Mouse (Mus musculus) bone marrow macrophage, adult 2 months (primary cell): ENCODE data around the gene Pgs1. TPM values are rescaled to one million over a fixed set of nuclear protein-coding genes. Genes with fewer than 3 reads are reported as not detected.

Experiments
- H3K27ac ChIP-seq: 2 replicates; pipeline ENCODE4 v1.5.1; 2012; ENCODE audit warnings: low read depth, low read length; ENCODE audit not compliant: insufficient read depth
- H3K4me1 ChIP-seq: 2 replicates; pipeline ENCODE4 v1.6.1; 2012; ENCODE audit warnings: low read length; ENCODE audit not compliant: control insufficient read depth, insufficient read depth
- H3K4me3 ChIP-seq: 2 replicates; pipeline ENCODE4 v1.5.1; 2012; ENCODE audit warnings: mild to moderate bottlenecking, low read length, moderate library complexity; ENCODE audit not compliant: insufficient read depth
- CTCF ChIP-seq: IDR thresholded peaks from 2 replicates; pipeline ENCODE4 v1.5.1; 2012; ENCODE audit warnings: low read depth, mild to moderate bottlenecking, low read length, moderate library complexity
- POLR2A ChIP-seq: IDR thresholded peaks from 2 replicates; pipeline ENCODE4 v1.6.1; 2012; ENCODE audit warnings: mild to moderate bottlenecking, low read depth, low read length, borderline replicate concordance
- polyA plus RNA-seq: library from polyadenylated mRNA; stranded (reverse); fragments of >200 nt; gene quantifications from 2 replicates; pipeline ENCODE4 v1.2.4, GENCODE M21; 2012; ENCODE audit not compliant: missing spikeins, insufficient read depth, insufficient read length

Gene Pgs1
- polyA plus RNA-seq, 1 experiment, result 35.4 TPM

- peaks cover 46% of the 10 kb centered on the region for H3K4me1 ChIP-seq
- TF ChIP-seq POLR2A (no peak), CTCF (no peak)
- H3K27ac ChIP-seq, result 0 out of 2 replicates have a peak overlapping the region, but pooled peaks have one; percentile 4
- no peak overlapping the region for H3K4me3 ChIP-seq
These were observed 13.3 kb downstream of the Pgs1 start for GRCm38 (mm10) chr11:117999260-117999934.

DNA sequence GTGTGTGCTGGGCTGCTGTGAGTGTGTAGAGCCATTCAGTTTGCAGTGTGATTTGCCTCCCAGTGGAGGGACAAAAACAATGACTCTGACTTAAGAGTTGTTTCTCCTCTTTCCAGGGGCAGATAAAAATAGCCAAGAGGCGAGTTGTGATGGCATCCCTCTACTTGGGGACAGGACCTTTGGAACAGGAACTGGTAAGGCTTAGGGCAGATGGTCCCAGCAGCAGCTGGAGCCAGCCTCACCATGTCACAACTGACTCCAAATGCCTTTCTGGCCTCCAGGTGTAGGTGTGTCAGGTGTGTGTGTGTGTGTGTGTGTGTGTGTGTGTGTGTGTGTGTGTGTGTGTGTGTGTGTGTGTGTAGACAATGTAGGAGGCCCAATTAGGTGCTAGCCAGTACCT, 14.0 kb downstream of the Pgs1 start:
- peaks cover 39% of the 10 kb centered on the region for H3K4me1 ChIP-seq

GRCm38 (mm10) chr11:118000565-118001215, 14.6 kb downstream of the Pgs1 start:
- Histone ChIP-seq H3K27ac (no peak overlapping the region), H3K4me1 (peaks cover 33% of the 10 kb centered on the region)

More for the DNA sequence above, 14.0 kb downstream of the Pgs1 start:
- Histone ChIP-seq H3K27ac (0 out of 2 replicates have a peak overlapping the region, but pooled peaks have one; percentile 4), H3K4me3 (no peak overlapping the region)
- TF ChIP-seq POLR2A (no peak), CTCF (no peak)

GRCm38 (mm10) chr11:118003176-118003575, 17.1 kb downstream of the Pgs1 start:
- Histone ChIP-seq H3K27ac (no peak overlapping the region), H3K4me1 (peaks cover 26% of the 10 kb centered on the region), H3K4me3 (no peak overlapping the region)
- TF ChIP-seq POLR2A (no peak), CTCF (no peak)

More at GRCm38 (mm10) chr11:118000565-118001215, 14.6 kb downstream of the Pgs1 start:
- TF ChIP-seq CTCF, result no peak
- no peak for TF ChIP-seq POLR2A
- H3K4me3 ChIP-seq, result no peak overlapping the region

DNA sequence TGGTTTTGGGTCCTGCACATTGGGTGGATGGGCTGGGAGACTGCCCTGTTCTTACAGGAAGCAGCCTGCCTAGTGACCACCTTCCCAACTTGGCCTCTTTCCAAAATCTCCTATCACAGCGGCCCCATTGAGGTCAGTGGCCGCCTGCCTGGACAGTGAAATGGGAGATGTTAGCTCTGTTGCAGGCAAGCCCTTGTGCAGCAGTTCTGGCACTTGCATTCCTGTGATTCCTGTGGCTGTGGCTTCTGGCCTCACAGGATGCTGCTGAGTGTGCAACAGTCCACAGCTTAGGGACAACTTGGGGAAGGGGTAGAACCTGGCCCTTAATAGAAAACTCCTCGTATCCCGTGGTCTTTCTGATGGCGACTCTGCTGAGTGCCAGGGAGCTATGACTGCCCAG, 17.6 kb downstream of the Pgs1 start:
- no peak for TF ChIP-seq POLR2A
- TF ChIP-seq CTCF, result no peak
- no peak overlapping the region for H3K4me3 ChIP-seq
- peaks cover 25% of the 10 kb centered on the region for H3K4me1 ChIP-seq
- no peak overlapping the region for H3K27ac ChIP-seq

DNA sequence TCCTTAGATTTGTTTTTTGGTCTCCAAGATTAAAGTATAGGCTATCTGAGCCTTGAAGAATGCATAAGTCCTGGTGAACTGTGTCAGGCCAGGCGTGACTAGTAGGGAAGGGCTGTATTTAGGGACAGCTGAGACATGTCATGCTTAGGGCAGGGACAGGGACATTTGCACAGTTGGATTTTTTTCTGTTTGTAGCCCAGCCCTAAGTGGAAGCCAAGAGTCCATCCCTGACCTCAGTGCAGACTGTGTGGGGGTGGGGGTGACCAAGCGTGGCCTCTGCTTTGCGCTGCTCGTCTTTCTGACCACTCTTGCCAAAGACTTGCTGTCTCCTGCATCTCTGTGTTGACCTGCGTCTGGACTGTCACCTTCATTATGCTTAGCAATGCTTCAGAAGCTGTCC, 18.1 kb downstream of the Pgs1 start:
- H3K27ac ChIP-seq, result no peak overlapping the region
- H3K4me1 ChIP-seq, result peaks cover 23% of the 10 kb centered on the region
- no peak overlapping the region for H3K4me3 ChIP-seq
- TF ChIP-seq POLR2A, result no peak
- TF ChIP-seq CTCF, result no peak

DNA sequence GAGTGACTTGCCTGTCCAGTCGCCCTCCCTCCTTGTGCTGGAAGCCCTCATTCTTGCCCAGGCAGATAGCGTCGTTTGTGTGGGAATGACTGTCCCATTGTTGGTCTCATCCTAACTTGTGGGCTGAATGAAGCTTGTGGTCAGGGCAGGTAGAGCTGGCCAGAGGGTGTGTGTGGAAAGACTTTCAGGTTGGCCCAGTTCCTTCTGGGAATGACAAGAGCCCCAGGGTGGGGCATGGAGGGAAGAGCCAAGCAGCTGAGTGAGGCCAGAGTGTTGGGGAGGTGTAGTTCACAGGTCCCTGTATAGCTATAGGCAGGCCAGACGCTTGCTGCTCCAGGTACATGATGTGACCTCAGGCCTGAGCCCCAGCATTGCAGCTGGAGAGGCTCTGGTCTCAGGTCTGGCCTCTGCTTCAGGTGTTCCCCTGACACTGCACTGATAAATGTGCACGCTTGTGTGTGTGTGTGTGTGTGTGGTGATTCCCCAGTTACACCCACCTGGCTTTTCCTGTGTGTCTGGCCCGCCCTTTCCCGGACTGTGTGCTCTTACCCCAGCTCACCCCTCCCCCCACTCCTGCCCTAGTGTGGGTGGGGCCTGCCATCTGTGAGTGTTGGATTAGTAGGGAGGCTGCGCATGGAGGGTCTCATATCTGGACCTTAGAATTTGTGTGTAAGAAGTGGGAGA, 21.5 kb downstream of the Pgs1 start:
- peaks cover 18% of the 10 kb centered on the region for H3K4me1 ChIP-seq
- TF ChIP-seq CTCF, result no peak

DNA sequence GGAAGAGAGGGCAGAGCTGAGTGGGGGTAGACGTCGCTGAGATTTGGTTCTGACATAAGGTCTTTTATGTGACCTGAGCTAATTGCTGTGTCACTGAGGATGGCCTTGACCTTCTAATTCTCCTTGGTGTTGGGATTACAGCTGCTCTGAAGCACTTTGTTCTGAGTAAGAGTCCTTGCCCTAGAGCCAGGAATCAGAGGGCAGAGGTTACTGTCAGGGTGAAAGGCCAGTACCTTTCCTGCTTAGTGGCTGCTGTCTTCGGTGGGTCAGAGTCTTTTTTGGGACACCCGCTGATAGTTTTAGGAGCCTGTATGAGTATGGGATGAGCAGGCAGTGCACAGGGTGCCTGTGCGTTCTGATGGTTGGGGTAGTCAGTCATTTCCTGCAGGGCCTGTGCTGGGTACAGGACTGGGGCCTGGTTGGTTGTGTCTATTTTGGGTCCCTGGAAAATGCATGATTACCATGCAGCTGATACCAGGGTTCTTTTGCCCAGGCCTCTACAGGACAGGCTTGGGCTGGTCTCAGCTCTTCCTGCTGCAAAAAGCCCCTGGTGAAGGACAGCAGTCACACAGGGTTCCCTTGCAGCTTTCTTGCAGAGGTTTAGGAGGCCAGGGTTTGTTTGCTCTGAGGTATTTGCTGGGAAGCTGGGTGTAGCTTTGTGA, 22.2 kb downstream of the Pgs1 start:
- TF ChIP-seq CTCF, result no peak
- TF ChIP-seq POLR2A, result no peak
- Histone ChIP-seq H3K4me1 (peaks cover 24% of the 10 kb centered on the region), H3K27ac (no peak overlapping the region), H3K4me3 (no peak overlapping the region)

More for the DNA sequence above, 21.5 kb downstream of the Pgs1 start:
- no peak overlapping the region for H3K4me3 ChIP-seq
- no peak overlapping the region for H3K27ac ChIP-seq

DNA sequence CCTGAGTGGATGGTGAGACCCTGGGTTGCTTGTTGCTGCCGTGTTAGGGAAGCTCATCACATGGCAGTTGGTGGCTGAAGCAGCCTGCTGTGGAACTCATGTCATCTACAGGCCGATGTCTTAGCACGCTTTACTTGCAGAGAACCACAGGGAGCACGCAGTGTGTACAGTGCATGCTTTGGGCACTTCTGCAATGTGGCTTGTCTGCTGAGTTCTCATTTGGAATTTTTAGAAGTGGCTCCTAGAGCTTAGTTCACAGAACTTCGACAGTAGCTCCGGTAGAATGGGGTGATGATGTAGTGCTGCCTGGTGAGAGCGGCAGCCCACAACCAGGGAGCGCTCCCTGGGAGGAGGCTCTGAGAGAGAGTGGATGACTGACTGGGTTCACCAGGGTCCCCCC, 22.8 kb downstream of the Pgs1 start:
- Histone ChIP-seq H3K27ac (no peak overlapping the region), H3K4me3 (no peak overlapping the region), H3K4me1 (peaks cover 24% of the 10 kb centered on the region)
- TF ChIP-seq CTCF, result no peak
- TF ChIP-seq POLR2A, result no peak
